Mouse (Mus musculus) left cerebral cortex, adult 9 months (tissue): ENCODE measurements around the gene Enox1.

Experiments used
- DNase-seq, 2 experiments: peaks; one replicate each; pipeline ENCODE4 v3.0.0; 2022; ENCODE audit warnings: low spot score in 2 of 2

Gene Enox1

GRCm38 (mm10) chr14:77195314-77196020 is 38.9 kb downstream of the Enox1 start:
- no peak for DNase-seq

- no peak for DNase-seq
Observed at GRCm38 (mm10) chr14:77196246-77196645, 39.7 kb downstream of the Enox1 start.

GRCm38 (mm10) chr14:77197414-77197915 is 40.9 kb downstream of the Enox1 start:
- DNase-seq, result no peak

GRCm38 (mm10) chr14:77210889-77211288 is 54.3 kb downstream of the Enox1 start:
- no peak for DNase-seq

GRCm38 (mm10) chr14:77213210-77213609 is 56.6 kb downstream of the Enox1 start:
- DNase-seq, result no peak

- peak; percentile 26 to 51 for DNase-seq
Observed at GRCm38 (mm10) chr14:77214848-77215247, 58.3 kb downstream of the Enox1 start.

- DNase-seq, result peak; percentile 49 to 66
Observed at GRCm38 (mm10) chr14:77225346-77225745, 68.8 kb downstream of the Enox1 start.

- DNase-seq, result no peak
Observed at GRCm38 (mm10) chr14:77238811-77239210, 82.2 kb downstream of the Enox1 start.

GRCm38 (mm10) chr14:77239360-77239759 is 82.8 kb downstream of the Enox1 start:
- DNase-seq, result no peak

- DNase-seq, result no peak
Observed at GRCm38 (mm10) chr14:77246977-77247376, 90.4 kb downstream of the Enox1 start.

- peak in 1 of 2 experiments; percentile 29 for DNase-seq
Observed at GRCm38 (mm10) chr14:77248426-77248825, 91.9 kb downstream of the Enox1 start.

GRCm38 (mm10) chr14:77248946-77249345 is 92.4 kb downstream of the Enox1 start:
- DNase-seq, result no peak

- DNase-seq, result no peak
Observed at GRCm38 (mm10) chr14:77250652-77251238, 94.2 kb downstream of the Enox1 start.

- DNase-seq, result no peak
Observed at GRCm38 (mm10) chr14:77255201-77255600, 98.6 kb downstream of the Enox1 start.

GRCm38 (mm10) chr14:77255711-77256110 is 99.1 kb downstream of the Enox1 start:
- DNase-seq, result no peak

- no peak for DNase-seq
Observed at GRCm38 (mm10) chr14:77256943-77257342, 100.4 kb downstream of the Enox1 start.

- no peak for DNase-seq
Observed at GRCm38 (mm10) chr14:77257461-77257860, 100.9 kb downstream of the Enox1 start.

GRCm38 (mm10) chr14:77258186-77258585 is 101.6 kb downstream of the Enox1 start:
- DNase-seq, result no peak

GRCm38 (mm10) chr14:77259686-77260085 is 103.1 kb downstream of the Enox1 start:
- no peak for DNase-seq

- no peak for DNase-seq
Observed at GRCm38 (mm10) chr14:77260107-77260506, 103.5 kb downstream of the Enox1 start.

GRCm38 (mm10) chr14:77266805-77267771 is 110.5 kb downstream of the Enox1 start:
- no peak for DNase-seq
